Mouse (Mus musculus): ENCODE measurements at regions not wholly inside any gene's neighbourhood (a gene's known extent, or its start where the extent isn't known, plus 50 kb on each side); places are given as distances from the start of the nearest gene placed in this dataset.

GRCm38 (mm10) chr17:72993134-72993533 is 75.0 kb downstream of the Lbh start:
- no peak for DNase-seq

GRCm38 (mm10) chr17:72993626-72994025 is 75.5 kb downstream of the Lbh start:
- no peak for DNase-seq

GRCm38 (mm10) chr17:72996539-72996938 is 78.4 kb downstream of the Lbh start:
- no peak for DNase-seq

- no peak for DNase-seq
These were observed 79.3 kb downstream of the Lbh start for GRCm38 (mm10) chr17:72997301-72997921.

- DNase-seq = no peak
These were observed 87.0 kb downstream of the Lbh start for GRCm38 (mm10) chr17:73005100-73005499.

GRCm38 (mm10) chr17:73008901-73009300 is 90.8 kb downstream of the Lbh start:
- DNase-seq = peak; percentile 42

- no peak for DNase-seq
These were observed 91.9 kb downstream of the Lbh start for GRCm38 (mm10) chr17:73009962-73010361.

GRCm38 (mm10) chr17:73012356-73012755 is 94.3 kb downstream of the Lbh start:
- DNase-seq = no peak

- no peak for DNase-seq
These were observed 94.8 kb upstream of the Lclat1 start for GRCm38 (mm10) chr17:73012954-73013353.

- DNase-seq = no peak
These were observed 93.5 kb upstream of the Lclat1 start for GRCm38 (mm10) chr17:73014090-73014853.

GRCm38 (mm10) chr17:73017173-73017572 is 90.6 kb upstream of the Lclat1 start:
- no peak for DNase-seq

- DNase-seq = peak; percentile 54
These were observed 85.1 kb upstream of the Lclat1 start for GRCm38 (mm10) chr17:73022630-73023051.

GRCm38 (mm10) chr17:73023362-73024107 is 84.2 kb upstream of the Lclat1 start:
- DNase-seq = peak; percentile 17

- DNase-seq = no peak
These were observed 80.7 kb upstream of the Lclat1 start for GRCm38 (mm10) chr17:73027122-73027521.

- DNase-seq = no peak
These were observed 76.0 kb upstream of the Lclat1 start for GRCm38 (mm10) chr17:73031796-73032195.

- DNase-seq = no peak
These were observed 75.5 kb upstream of the Lclat1 start for GRCm38 (mm10) chr17:73032326-73032725.

- peak; percentile 30 for DNase-seq
These were observed 73.4 kb upstream of the Lclat1 start for GRCm38 (mm10) chr17:73034420-73034819.

- no peak for DNase-seq
These were observed 72.8 kb upstream of the Lclat1 start for GRCm38 (mm10) chr17:73034981-73035481.

GRCm38 (mm10) chr17:73036845-73037244 is 70.9 kb upstream of the Lclat1 start:
- no peak for DNase-seq

- no peak for DNase-seq
These were observed 69.2 kb upstream of the Lclat1 start for GRCm38 (mm10) chr17:73038586-73038985.

GRCm38 (mm10) chr17:73044918-73045580 is 62.7 kb upstream of the Lclat1 start:
- no peak for DNase-seq

- DNase-seq = no peak
These were observed 60.8 kb upstream of the Lclat1 start for GRCm38 (mm10) chr17:73046985-73047384.

Data from gastrocnemius, postnatal 25 days (tissue).